Mouse (Mus musculus) thymus, adult 2 months (tissue): ENCODE results near the gene 1700017N19Rik.

Experiments
- CTCF ChIP-seq: fragments of 200-500 bp; IDR thresholded peaks from 2 replicates; pipeline ENCODE4 v1.5.1; 2012; ENCODE audit warnings: mild to moderate bottlenecking, control low read depth, low read length, moderate library complexity, borderline replicate concordance; ENCODE audit not compliant: control insufficient read depth, poor library complexity, insufficient read depth; ENCODE audit errors: extremely low read depth
- POLR2A ChIP-seq: fragments of 200-500 bp; IDR thresholded peaks from 2 replicates; pipeline ENCODE4 v1.6.1; 2012; ENCODE audit warnings: mild to moderate bottlenecking, low read length, control low read depth, moderate library complexity; ENCODE audit not compliant: control insufficient read depth, poor library complexity, insufficient read depth; ENCODE audit errors: extremely low read depth

- TF ChIP-seq POLR2A (no peak), CTCF (no peak)
These were observed 29.2 kb downstream of the 1700017N19Rik start for GRCm38 (mm10) chr10:100619474-100619873.
